Mouse (Mus musculus) ES-Bruce4 (cell line): Measurements from ENCODE around the gene Musk.
A peak's percentile ranks its signal among the peaks of the same experiment; 100 is the strongest.

ENCODE experiments used
- CTCF ChIP-seq: IDR thresholded peaks from one replicate; pipeline ENCODE4 v1.8.1; 2011; ENCODE audit warnings: low read depth, low read length
- EP300 ChIP-seq: IDR thresholded peaks from 2 replicates; pipeline ENCODE4 v1.6.1; 2011; ENCODE audit warnings: low read depth, low read length; ENCODE audit not compliant: insufficient read depth
- POLR2A ChIP-seq: IDR thresholded peaks from one replicate; pipeline ENCODE4 v1.8.1; 2011; ENCODE audit warnings: low read length; ENCODE audit not compliant: insufficient read depth

- no peak for TF ChIP-seq POLR2A
- TF ChIP-seq CTCF: peak; percentile 33
- TF ChIP-seq EP300: no peak
These were observed 19.5 kb upstream of the Musk start for GRCm38 (mm10) chr4:58266294-58266693.
